Mouse (Mus musculus) megakaryocyte, embryonic 14.5 days (primary cell): ENCODE measurements around the gene Zbtb4.

Experiments used
- FLI1 ChIP-seq: IDR thresholded peaks from 2 replicates; pipeline ENCODE4 v1.6.1; 2012; ENCODE audit warnings: low read length, inconsistent platforms, mixed read lengths
- GATA1 ChIP-seq: IDR thresholded peaks from 3 replicates; pipeline ENCODE4 v1.6.1; 2012; ENCODE audit warnings: mixed read lengths, low read length, inconsistent platforms, borderline replicate concordance

GRCm38 (mm10) chr11:69760901-69761200 is 4.9 kb upstream of the Zbtb4 start:
- TF ChIP-seq GATA1: no peak
- TF ChIP-seq FLI1: no peak
